Mouse (Mus musculus): ENCODE data around the gene Glrx3.

DNA sequence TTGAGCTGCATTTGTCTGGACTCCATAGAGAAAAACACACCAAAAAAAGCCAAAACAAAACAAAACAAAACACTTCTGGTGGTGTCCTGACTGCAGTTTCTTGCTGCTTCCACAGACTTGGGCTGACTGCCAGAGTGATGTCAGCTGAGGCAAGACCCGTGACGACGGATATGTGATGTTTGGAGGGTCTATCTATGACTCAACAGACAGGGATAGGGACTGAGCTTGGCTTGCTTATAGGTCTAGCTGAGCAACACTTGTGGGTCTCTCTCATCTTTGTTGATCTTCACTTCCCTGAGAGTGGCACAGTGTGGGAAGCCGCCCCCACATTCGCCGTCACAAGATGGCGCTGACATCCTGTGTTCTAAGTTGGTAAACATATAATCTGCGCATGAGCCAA is 22.7 kb upstream of the Glrx3 start:
- TF ChIP-seq POLR2A (IDR thresholded peaks at IDR 0.05; ENCODE audit: borderline replicate concordance, insufficient read depth, low read length), result no peak
- TF ChIP-seq CTCF (IDR thresholded peaks at IDR 0.05; ENCODE audit: borderline replicate concordance, insufficient read depth, low read depth, low read length), result no peak
